Mouse (Mus musculus) left cerebral cortex, adult 2 months (tissue): ENCODE results near the gene Trim45. TPM values are rescaled to one million over a fixed set of nuclear protein-coding genes. Genes with fewer than 3 reads are reported as not detected.

Experiments used
- DNase-seq, 2 experiments: peaks; one replicate each; pipeline ENCODE4 v3.0.0; 2021 to 2022; ENCODE audit warnings: low spot score in 2 of 2, mixed read lengths in 1 of 2; ENCODE audit errors: extremely low spot score in 1 of 2
- H3K27ac ChIP-seq: fragments of 200-600 bp; 2 replicates; pipeline ENCODE4 v1.8.1; 2022
- H3K4me3 ChIP-seq: fragments of 200-600 bp; 2 replicates; pipeline ENCODE4 v1.8.1; 2022
- CTCF ChIP-seq: fragments of 200-600 bp; IDR thresholded peaks from 2 replicates; pipeline ENCODE4 v1.8.1; 2022; ENCODE audit warnings: antibody characterized with exemption, mild to moderate bottlenecking, moderate library complexity
- intact Hi-C: fragments of 180-260 bp; cut with DNase I; formaldehyde crosslinking; loops from one replicate; pipeline ENCODE4 v1.15.1; 2025
- total RNA-seq, 2 experiments: library from RNA; stranded (reverse); gene quantifications; 2 replicates each; pipeline ENCODE4 v1.2.3; 2021

Gene Trim45
- total RNA-seq, 2 experiments from 2014 or later = 11.7 to 11.9 TPM

- Histone ChIP-seq H3K4me3 (no peak overlapping the region), H3K27ac (no peak overlapping the region)
- no peak for DNase-seq
- TF ChIP-seq CTCF = no peak
- intact Hi-C loops = no loop called here
Observed at GRCm38 (mm10) chr3:100979290-100979689, 57.3 kb downstream of the Trim45 start.

Other genes starting within 250 kb of the Trim45 start
- 100 to 1,000 TPM; 166 to 170 TPM for gene Man1a2, start 236.7 kb upstream of the Trim45 start, total RNA-seq
- gene Vtcn1, start 96.7 kb upstream of the Trim45 start, total RNA-seq = under 1 TPM; 0.29 to 0.33 TPM
- 1 to 10 TPM; 1.0 to 1.3 TPM for gene Ttf2, start 47.5 kb downstream of the Trim45 start, total RNA-seq
- gene Cd101, start 107.4 kb downstream of the Trim45 start, total RNA-seq = under 1 TPM; 0.59 to 0.72 TPM
- gene Ptgfrn, start 188.1 kb downstream of the Trim45 start, total RNA-seq = 10 to 100 TPM; 39.7 to 40.7 TPM